Mouse (Mus musculus): ENCODE data around the gene Sdccag8.

GRCm38 (mm10) chr1:176848613-176849290 lies 34.3 kb downstream of the Sdccag8 start:
- TF ChIP-seq CTCF (IDR thresholded peaks at IDR 0.05; ENCODE audit: extremely low read depth, insufficient read depth, low read length): no peak
- no peak for TF ChIP-seq POLR2A (IDR thresholded peaks at IDR 0.05; ENCODE audit: extremely low read depth, insufficient read depth, low read length)

All from cortical plate, adult 2 months (tissue).